Mouse (Mus musculus): Measurements from ENCODE around the gene Card10. TPM values are rescaled to one million over a fixed set of nuclear protein-coding genes. Genes with fewer than 3 reads are reported as not detected.

The Card10 gene
- total RNA-seq, 1 experiment from 2014 or later, result not detected

DNA sequence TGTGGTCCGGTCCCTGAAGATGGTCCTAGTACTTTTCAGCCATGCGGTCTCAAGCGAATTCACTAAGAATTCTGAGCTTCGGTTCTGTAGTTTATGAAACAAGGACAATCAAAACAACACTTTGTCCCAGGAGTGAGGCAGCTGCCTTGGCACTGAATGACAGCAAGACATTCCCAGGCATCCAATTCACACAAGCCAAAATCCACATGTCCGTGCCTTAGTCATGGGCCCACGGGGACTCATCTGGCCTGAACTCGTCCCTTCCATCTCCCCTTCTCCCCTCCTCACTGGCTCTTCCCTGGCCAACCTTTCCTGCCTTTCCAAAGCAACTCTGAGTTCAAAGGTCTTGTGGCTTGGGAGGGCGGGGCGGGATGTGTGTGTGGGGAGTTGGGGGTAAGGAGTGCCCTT lies 16.4 kb downstream of the Card10 start:
- ATAC-seq (replicated peaks in 1 of 2; ENCODE audit: insufficient read depth in 1 of 2, low FRiP score in 2 of 2, low TSS enrichment in 1 of 2, low read depth in 1 of 2, poor library complexity in 2 of 2, severe bottlenecking in 2 of 2), result no peak

DNA sequence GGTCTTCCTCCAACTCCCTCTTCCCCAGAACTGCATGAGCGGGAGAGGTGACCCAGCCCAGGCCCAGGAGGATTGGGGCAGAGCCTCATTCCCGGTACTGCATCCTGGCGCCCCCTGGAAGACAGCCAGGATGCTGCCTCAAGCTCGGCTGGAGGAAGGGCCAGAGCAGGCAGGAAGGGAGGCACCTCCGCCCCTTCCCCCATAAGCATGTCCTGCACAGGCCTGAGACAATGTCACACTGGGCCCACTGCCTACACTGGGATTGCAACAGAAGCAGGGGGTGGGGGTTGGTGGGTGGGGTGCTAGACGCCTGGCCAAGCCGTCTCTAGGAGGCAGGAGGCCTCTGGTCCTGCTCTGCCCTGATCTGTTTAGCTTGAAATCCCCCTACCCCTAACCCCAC lies 16.9 kb downstream of the Card10 start:
- no peak for ATAC-seq (replicated peaks in 1 of 2; ENCODE audit: insufficient read depth in 1 of 2, low FRiP score in 2 of 2, low TSS enrichment in 1 of 2, low read depth in 1 of 2, poor library complexity in 2 of 2, severe bottlenecking in 2 of 2)

DNA sequence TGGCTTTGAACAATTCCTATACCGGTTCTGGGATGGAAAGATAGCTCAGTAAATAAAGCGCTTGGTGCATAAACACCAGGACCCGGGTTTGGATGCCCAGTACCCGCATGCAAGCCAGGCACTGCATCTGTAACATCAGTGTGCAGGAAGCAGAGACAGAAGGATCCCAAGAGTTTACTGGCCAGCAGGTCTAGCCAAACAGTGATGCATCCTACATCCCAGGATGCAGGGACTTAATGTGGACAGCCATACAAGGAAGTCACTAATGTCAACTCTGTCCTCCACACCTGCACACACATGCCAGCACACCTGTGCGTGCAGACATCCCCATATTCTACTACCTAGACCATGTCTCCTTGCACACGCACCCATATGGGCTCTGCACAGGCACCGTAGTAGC lies 17.6 kb downstream of the Card10 start:
- ATAC-seq (replicated peaks in 1 of 2; ENCODE audit: insufficient read depth in 1 of 2, low FRiP score in 2 of 2, low TSS enrichment in 1 of 2, low read depth in 1 of 2, poor library complexity in 2 of 2, severe bottlenecking in 2 of 2), result no peak

DNA sequence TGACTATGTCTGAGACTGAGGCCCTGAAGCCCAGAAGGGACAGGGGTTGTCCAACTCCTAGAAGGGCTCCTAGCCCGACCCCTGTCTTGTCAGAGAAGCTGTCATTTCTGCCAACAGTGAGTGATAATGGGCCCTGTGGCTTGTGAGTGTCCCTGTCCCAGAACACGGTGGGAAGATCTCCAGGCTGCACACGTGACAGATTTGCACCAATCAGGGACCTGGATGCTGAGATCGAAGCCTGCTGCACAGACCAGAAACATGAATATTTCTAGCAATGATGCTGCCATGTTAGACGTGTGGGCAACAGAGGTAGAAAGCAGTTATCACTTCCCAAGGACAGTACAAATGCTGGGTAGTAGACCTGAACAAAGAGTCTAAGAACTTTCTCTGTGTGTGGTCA lies 18.3 kb downstream of the Card10 start:
- no peak for ATAC-seq (replicated peaks in 1 of 2; ENCODE audit: insufficient read depth in 1 of 2, low FRiP score in 2 of 2, low TSS enrichment in 1 of 2, low read depth in 1 of 2, poor library complexity in 2 of 2, severe bottlenecking in 2 of 2)

DNA sequence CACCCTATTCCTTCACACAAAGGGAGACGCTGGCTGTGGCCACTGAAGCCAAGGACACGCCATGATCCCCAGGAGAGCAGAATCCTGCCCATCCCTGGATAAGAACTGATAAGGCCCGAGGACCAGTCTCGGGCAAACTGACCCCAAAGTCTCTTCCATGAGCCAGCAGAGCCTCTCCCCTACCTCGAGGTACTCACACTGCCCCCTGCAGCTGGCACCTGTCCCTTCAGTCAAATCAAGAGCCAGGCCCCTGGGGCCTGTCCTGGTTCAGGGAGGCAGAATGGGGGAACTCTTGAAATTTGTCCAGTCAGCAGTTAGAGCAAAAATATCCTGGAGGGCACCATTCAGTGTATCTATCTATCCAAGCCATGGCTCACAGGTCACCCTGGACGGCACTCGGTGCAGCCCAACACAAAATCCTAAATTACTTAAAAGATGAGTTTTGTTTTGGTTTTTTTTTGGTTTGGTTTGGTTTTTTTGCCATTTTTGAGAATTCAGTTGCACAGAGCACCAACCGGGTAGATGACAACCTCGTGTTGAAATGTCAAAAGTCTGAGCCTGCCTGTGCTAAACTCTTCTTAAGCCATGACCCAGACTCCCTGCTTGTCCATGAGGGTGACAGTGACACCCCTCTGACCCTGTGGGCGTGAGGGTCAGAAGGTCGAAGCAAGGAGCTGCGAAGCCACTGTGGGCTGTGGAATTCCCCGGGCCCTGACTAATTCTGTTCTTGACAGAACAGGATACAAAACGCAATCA lies 20.3 kb downstream of the Card10 start:
- no peak for ATAC-seq (replicated peaks in 1 of 2; ENCODE audit: insufficient read depth in 1 of 2, low FRiP score in 2 of 2, low TSS enrichment in 1 of 2, low read depth in 1 of 2, poor library complexity in 2 of 2, severe bottlenecking in 2 of 2)

DNA sequence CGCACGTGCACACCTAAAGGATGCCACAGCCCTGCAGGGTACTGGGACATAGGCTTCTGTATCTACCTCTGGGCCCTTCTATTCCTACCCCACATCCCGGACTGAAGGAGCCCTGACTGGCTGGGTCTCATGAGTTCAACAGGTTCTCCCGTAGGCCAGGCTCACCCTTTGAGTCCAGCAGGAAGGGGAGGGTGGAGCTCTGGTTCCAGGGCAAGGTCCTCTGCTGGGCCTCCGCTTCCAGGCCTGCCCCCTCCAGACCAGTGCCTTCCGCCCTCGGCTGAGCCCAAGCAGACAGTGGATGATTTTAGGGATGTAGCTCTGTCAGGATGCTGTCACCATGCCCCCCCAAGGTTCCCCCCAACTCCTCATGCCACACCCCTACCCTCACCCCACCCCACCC lies 21.9 kb downstream of the Card10 start:
- no peak for ATAC-seq (replicated peaks in 1 of 2; ENCODE audit: insufficient read depth in 1 of 2, low FRiP score in 2 of 2, low TSS enrichment in 1 of 2, low read depth in 1 of 2, poor library complexity in 2 of 2, severe bottlenecking in 2 of 2)

DNA sequence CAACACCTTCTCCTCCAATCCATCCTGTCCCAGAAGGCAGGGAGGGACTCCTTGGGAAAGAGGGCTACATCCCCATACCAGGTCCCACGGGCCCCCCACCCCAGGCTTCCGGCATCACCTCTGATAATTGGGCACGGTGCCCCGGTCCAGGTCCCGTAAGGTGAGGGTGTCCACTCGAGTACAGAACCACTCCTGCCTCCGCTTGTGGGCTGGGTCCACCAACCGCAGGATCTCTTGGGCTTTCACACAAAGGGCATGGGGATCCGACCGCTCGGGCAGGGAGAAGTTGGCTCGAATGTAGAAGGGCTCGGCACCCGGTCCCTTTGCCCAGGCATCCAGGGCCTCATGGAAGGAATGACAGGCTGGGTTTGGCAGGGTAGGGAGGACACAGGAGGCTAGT lies 22.5 kb downstream of the Card10 start:
- no peak for ATAC-seq (replicated peaks in 1 of 2; ENCODE audit: insufficient read depth in 1 of 2, low FRiP score in 2 of 2, low TSS enrichment in 1 of 2, low read depth in 1 of 2, poor library complexity in 2 of 2, severe bottlenecking in 2 of 2)

DNA sequence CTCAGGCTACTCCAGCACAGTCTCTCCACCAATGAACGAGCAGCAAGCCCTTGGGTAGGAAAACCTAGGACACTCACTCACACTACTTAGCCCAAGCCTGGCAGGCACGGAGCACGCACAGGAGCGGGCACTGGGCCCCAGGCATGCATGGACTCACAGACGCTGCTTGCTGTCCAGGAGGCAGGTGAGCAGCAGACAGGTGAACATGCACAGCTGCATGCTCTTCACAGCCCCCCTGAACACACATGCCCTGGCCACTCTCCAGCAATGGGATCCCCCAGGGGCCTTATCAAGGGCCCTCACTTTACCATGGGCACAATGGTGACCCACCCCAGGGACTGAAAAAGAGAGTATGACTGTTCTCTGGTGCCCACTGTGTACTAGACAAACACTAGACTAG lies 23.2 kb downstream of the Card10 start:
- no peak for ATAC-seq (replicated peaks in 1 of 2; ENCODE audit: insufficient read depth in 1 of 2, low FRiP score in 2 of 2, low TSS enrichment in 1 of 2, low read depth in 1 of 2, poor library complexity in 2 of 2, severe bottlenecking in 2 of 2)

DNA sequence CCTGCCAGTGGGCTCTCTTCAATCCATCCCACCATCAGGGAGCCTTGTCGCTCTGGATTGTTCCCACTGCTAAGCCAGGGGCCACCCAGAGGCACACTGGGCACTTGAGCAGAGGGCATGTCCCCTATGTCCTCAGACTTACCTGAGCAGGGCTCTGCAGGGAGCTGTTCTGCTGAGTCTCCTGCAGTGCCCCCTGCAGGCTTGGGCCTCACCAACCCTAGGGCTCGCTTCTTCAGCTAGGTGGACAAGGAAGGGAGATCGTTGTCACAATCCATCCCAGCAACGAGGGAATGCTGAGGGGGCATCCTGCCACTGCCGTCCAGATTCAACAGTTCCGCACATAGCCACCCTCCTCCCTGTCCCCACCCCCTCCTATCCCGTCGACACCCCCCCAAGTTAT lies 23.6 kb downstream of the Card10 start:
- ATAC-seq (replicated peaks in 1 of 2; ENCODE audit: insufficient read depth in 1 of 2, low FRiP score in 2 of 2, low TSS enrichment in 1 of 2, low read depth in 1 of 2, poor library complexity in 2 of 2, severe bottlenecking in 2 of 2), result no peak

DNA sequence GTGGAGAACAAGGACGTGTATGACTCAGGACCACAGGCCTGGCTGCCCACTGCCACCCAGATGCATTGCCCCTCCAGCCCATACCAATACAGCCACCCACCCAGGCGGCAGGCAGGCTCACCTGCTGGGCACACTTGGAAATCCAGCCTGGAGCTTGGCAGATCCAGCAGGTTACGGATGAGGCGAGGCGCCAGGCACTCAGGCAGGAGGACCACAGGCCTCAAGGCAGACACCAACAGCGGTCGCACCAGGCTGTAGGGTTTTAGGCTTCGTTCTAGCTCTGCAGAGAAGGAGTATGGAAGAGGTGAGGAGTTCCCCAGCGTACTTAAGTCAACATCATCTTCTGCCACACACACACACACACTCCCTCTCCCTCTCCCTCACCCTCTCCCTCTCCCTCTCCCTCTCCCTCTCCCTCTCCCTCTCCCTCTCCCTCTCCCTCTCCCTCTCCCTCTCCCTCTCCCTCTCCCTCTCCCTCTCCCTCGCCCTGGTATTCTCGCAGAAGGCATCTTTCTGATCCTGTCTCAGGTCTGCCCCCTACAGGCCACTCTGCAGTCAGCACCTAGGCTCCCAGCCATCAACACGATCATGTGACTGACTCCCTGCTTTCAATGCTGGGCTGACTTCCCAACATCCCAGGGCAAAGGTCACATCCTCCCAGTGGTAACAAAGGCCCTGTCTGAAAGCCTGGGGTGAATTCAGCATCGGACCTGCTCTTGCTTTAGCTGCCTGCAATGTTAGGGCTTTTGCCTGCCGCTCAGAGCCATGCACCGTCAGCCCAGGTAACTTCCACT lies 24.6 kb downstream of the Card10 start:
- ATAC-seq (replicated peaks in 1 of 2; ENCODE audit: insufficient read depth in 1 of 2, low FRiP score in 2 of 2, low TSS enrichment in 1 of 2, low read depth in 1 of 2, poor library complexity in 2 of 2, severe bottlenecking in 2 of 2), result peak; percentile 58 to 60; a peak in 3 of 4 replicates

DNA sequence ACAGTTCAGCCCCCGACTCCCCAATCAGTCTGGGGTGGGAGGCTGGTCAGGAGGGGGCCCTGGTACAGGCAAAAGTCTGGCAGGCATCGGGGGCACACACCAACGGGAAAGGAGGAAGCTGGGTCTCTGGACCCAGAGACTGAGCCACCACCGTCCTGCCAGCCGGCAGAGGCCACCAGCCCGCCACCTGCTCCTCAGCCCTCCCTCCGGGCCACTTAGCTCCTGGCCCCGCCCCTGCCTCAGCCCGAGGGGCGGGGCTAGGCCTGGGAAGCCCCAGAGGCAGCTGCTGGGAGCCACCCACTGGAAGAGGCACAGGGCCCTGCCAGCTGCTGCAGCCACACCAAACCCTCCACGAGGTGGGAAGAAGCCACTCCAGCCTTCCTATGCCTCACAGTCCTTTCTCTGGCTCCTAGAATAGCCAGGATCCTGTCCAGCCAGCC lies 29.5 kb downstream of the Card10 start, which contains the start of gene Mfng:
Gene Mfng, minus strand, starts transcription at position 186 of the 440 bp plus-strand sequence.
- peak; percentile 60 to 64 for ATAC-seq (replicated peaks in 1 of 2; ENCODE audit: insufficient read depth in 1 of 2, low FRiP score in 2 of 2, low TSS enrichment in 1 of 2, low read depth in 1 of 2, poor library complexity in 2 of 2, severe bottlenecking in 2 of 2)

DNA sequence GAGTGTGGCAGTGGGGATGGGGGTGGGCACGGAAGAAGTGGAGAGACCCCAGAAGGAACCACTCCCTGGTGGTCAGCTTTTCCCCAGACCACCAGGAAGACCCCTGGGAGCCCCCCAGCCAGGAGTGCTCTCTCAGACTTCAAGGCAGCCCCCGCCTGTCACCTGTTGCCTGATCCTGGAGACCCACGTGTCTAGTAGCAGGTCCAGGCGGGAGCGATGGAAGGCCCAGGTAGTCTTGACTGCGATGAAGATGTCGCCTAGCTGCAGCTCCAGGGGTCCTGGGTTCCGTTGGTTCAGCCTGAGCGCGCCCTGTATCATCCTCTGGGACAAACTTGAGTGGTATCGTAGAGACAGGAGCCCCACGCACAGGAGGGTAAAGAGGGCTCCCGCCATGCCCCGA lies 30.0 kb downstream of the Card10 start:
- ATAC-seq (replicated peaks in 1 of 2; ENCODE audit: insufficient read depth in 1 of 2, low FRiP score in 2 of 2, low TSS enrichment in 1 of 2, low read depth in 1 of 2, poor library complexity in 2 of 2, severe bottlenecking in 2 of 2), result no peak

DNA sequence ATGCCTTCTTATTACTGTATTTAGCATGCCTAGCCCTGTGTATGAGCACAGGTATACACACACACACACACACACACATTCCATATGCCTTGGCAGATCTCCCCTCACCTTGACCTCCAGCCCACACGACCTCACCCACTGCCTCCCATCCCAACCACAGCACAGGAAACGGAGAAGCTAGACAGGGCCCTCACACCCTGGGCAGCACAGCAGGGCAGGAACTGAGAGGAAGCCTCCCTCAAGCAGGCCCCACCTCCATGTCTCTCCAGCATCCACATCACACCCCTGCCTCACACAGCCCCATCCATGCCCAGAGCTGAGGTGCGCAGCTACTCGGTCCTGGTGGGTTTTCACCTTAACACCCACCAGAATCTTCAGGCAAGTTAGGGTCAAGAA lies 30.5 kb downstream of the Card10 start:
- ATAC-seq (replicated peaks in 1 of 2; ENCODE audit: insufficient read depth in 1 of 2, low FRiP score in 2 of 2, low TSS enrichment in 1 of 2, low read depth in 1 of 2, poor library complexity in 2 of 2, severe bottlenecking in 2 of 2), result peak; percentile 52 to 59

DNA sequence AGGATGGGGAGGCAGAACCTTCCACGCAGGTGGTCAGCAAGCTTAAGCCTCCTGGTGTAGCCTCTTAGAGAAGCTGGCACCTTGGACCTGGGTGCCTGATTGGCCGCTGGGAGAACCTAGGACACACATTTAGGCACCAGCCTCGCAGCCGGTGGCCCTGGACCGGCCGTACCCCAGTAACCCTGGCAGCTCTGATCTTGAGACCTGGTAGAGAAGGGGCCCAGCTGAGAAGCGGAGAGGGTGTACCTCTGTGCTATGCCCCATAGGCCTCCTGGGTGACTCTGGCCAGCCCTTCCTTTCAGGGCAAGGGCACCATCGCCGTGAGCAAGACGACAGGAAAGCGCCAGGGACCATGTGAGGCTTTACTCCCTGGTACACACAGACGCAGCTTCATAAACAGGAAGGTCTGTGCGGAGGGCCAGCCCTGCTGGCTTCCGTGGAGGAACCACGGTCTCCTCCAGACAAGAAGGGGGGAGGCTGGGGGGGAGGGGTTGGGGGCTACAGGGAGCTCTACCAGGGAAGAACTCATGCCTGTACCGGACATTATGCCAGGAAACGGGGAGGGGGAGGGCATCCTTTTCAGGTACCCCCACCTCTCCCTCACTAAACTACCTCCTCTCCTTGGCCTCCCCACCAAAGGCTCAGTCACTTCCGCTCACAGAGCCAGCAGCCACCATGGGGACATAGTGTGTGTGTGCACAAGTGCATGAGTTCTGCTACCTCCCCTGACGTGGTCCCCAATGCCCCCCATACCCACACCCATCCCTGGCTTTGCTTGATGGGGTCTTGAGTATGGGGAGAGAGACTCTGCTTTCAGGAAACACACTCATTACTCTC lies 31.1 kb downstream of the Card10 start:
- peak; percentile 69 to 70 for ATAC-seq (replicated peaks in 1 of 2; ENCODE audit: insufficient read depth in 1 of 2, low FRiP score in 2 of 2, low TSS enrichment in 1 of 2, low read depth in 1 of 2, poor library complexity in 2 of 2, severe bottlenecking in 2 of 2)

DNA sequence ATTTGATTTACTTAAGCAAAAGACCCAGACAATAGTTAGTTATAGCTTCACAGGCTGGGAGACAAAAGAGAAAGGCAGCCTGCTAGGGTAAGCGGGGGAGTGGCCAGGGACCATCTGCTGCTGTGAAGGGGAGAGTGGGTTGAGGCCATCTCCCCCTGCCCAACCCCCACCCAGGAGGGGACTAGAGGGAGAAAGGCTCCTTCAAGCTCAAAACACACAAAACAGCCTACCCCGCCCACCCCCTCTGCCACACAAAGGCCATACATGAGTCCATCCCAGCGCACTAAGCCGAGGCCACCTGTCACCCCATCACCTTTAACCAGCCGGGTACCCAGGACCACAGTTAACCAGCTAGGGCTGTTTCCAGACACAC lies 31.9 kb downstream of the Card10 start:
- no peak for ATAC-seq (replicated peaks in 1 of 2; ENCODE audit: insufficient read depth in 1 of 2, low FRiP score in 2 of 2, low TSS enrichment in 1 of 2, low read depth in 1 of 2, poor library complexity in 2 of 2, severe bottlenecking in 2 of 2)

DNA sequence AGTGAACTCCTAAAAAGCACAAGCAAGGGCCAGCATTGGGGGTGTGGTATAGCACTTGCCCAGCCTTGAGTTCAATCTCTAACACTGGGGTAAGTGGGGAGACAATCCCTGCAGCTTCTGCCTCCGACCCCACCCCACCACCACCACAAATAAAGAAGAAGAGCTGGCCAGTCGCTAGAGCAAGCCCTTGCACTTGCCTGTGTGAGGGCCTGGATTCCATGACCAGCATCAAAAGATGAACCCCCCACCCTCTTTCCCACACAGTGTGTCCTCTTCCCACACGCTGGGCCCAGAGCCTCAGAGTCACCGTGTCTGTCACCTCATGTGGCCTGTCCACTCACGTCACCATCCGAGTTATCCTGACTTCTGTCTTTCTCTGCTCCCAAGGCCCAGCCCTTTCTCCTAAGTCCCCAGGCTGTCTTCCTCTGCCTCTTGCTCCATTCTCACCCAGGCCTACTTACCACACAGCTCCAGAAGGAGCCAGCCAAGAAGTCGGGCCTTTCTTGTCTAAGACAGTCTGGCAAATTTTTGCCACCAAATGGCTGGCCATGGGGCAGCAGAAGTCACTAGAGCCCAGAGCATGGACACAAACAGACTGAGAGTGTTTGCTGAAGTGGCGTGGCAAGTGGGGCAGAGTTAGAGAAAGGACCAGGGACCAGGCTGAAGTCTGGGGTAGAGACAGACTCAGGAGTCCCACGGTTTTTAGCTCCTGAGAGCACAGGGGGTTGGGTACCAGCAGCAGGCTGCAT lies 32.4 kb downstream of the Card10 start:
- no peak for ATAC-seq (replicated peaks in 1 of 2; ENCODE audit: insufficient read depth in 1 of 2, low FRiP score in 2 of 2, low TSS enrichment in 1 of 2, low read depth in 1 of 2, poor library complexity in 2 of 2, severe bottlenecking in 2 of 2)

DNA sequence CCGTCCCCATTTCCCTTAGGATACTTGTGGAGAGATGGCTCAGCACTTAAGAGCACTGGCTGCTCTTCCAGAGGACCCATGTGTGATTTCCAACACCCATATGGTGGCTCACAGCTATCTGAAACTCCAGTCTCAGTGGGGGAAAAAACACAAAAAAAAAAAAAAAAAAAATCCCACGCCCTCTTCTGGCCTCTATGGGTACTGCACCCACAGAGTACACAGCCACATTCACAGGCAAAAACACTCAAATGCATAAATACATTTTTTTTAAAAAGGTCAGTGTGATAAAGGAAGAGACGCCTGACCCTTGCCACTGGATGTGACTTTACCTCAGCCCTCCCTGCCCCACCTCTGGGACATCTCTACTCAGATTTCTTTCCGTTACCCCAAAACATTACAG lies 33.8 kb downstream of the Card10 start:
- no peak for ATAC-seq (replicated peaks in 1 of 2; ENCODE audit: insufficient read depth in 1 of 2, low FRiP score in 2 of 2, low TSS enrichment in 1 of 2, low read depth in 1 of 2, poor library complexity in 2 of 2, severe bottlenecking in 2 of 2)

Data from hematopoietic stem cell, adult 5-6 weeks (primary cell).